Mouse (Mus musculus) inflammation-experienced regulatory T-cells, adult 6 months (primary cell): ENCODE measurements around the gene Trim17. TPM values are rescaled to one million over a fixed set of nuclear protein-coding genes. Genes with fewer than 3 reads are reported as not detected.

Experiments used
- ATAC-seq: one replicate; pipeline ENCODE4 v1.8.0; 2017
- polyA plus RNA-seq, 3 experiments: library from polyadenylated mRNA; unstranded; fragments of 100-300 nt; shearing (Covaris generic); gene quantifications; one replicate each; pipeline ENCODE4 v1.2.1; 2017

Trim17 gene
- polyA plus RNA-seq, 3 experiments from 2014 or later, result 0.14 to 0.40 TPM; not detected in 1

DNA sequence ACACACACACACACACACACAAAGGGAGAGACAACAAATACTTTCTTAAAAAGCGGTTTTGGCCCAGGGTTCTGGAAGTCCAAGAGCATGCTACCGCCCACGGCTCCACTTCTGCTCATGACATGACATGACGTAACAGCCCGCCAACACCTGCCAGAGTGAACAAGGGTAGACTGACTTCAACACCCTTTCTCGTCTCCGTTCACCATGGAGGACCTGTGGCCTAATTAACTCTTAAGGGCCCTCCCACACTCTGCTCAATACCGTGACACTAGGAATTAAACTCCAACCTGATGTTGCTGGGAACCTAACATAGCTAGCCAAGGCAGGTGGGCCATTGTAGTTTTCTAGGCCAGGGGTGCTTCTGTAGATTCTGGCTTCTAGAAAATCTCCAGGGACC lies 14.5 kb downstream of the Trim17 start:
- no peak for ATAC-seq

DNA sequence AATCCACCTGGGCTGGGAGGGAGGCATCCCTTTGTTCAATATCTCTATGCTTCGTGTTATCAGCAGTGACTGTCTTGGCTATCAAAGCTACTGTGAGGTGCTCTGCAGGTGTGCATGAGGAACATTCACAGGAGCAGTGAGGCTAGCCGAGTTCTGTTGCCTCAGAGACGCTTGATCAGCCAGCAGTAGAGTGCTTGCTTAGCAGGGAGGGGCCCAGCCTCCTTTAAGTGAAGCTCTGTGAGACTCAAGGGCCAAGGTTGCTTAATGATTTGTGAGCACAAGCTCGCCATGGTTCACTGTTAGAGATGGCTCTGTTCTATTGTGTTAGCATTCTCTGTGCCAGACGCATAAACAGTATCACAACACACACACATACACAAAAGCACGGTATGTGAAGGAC lies 15.2 kb downstream of the Trim17 start:
- no peak for ATAC-seq

DNA sequence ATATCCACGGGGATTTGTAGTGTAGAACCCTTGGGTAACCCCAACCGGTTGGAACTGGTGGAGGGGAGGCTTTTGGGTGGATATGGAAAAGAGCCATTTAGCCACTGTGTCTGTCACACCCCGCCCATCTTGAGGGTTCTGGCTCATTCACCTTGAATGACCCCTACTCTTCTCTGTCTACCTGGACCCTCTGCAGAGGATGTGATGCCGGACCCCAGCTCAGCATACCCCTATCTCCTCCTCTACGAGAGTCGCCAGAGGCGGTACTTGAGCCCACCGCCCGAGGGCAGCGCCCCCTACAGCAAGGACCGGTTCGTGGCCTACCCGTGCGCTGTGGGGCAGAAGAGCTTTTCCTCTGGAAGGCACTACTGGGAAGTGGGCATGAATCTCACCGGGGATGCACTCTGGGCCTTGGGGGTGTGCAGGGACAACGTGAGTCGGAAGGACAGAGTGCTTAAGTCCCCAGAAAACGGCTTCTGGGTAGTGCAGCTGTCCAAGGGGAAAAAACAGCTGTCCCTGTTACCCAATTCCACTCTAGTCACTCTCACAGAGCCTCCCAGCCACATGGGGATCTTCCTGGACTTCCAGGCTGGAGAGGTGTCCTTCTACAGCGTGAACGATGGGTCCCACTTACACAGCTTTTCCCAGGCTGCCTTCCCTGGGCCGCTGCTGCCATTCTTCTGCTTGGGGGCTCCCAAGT lies 16.5 kb downstream of the Trim17 start:
- no peak for ATAC-seq

DNA sequence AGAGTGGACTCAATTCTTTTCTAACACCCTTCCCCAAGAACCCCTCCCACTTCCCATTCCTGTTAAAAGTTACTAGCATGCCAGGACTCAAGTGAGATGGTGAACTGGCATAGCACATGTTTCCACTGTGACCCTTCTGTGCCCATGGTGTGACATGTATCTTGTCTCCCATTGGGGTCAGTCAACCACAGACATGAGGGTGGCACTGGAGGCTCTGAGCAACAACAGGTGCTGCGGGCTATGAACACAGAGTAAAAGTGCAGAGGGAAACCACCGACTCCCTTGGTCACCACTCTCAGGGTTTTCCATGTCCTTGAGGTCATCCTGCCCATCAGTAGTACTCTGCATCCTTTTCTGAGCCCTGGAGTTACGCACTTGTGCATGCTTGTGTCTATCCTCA lies 17.3 kb downstream of the Trim17 start:
- ATAC-seq, result no peak

DNA sequence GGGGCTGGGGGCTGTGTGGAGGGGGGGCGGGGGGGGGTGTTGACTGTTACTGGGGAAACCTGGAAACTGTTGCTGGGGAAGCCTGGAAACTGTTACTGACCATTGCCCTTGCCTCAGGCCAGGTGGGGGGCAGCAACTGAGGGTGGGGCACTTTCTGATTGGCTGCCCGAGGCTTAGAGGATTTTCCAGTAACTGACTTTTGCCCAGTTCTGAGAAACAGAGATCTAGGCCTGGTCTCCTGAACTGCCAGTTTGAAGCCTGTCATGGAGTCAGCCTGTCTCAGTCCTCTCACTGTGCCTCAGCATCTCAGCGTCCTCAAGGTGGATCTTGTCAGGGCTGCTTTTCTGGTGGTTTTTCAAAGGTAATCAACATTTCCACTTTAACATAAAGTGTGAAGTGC lies 19.9 kb downstream of the Trim17 start:
- no peak for ATAC-seq

DNA sequence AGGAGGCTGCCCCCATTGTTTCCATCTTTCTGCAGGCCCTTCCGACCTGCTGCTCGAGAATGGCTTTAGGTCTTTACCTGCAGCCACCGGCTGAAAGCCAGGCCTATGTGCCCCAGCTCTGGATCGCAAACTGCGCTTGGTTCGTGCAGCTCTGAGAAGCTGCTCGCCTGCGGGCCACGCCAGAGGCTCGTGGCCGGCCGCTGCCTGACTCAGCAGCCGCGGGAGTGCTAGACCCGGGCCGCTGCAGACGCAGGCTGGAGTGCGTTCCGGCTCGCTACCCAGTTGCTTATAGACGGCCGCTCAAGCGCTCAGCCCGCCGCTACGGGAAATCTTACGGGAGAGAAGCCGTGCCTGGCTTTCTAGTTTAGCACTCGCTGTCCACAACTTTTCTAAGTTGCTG lies 22.7 kb downstream of the Trim17 start:
- ATAC-seq, result peak; percentile 18

DNA sequence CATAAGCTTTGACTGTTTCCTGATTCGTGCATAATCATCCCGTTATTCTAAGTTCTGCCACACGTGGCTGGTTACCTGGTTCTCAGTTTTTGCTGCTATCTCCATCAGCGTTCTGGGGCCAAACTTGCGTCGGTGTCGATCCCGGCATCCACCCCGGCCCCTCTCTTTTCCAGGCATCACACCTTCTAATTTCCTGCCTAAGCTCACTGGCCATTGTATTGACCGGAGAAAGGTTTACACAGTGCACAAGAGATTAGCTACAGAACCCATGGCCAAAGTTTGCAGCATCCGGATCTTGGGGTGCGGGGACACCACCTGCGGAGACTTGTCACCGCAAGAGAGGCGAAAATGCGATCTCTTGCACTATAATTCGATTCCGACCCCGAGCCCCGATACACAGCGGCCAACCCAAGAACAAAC lies 23.1 kb downstream of the Trim17 start:
- peak; percentile 11 for ATAC-seq

- ATAC-seq, result peak; percentile 91
These were observed 23.7 kb downstream of the Trim17 start, which contains the start of gene Trim11 for GRCm38 (mm10) chr11:58978027-58978705. Gene Trim11, plus strand, starts transcription at chr11:58978093.

DNA sequence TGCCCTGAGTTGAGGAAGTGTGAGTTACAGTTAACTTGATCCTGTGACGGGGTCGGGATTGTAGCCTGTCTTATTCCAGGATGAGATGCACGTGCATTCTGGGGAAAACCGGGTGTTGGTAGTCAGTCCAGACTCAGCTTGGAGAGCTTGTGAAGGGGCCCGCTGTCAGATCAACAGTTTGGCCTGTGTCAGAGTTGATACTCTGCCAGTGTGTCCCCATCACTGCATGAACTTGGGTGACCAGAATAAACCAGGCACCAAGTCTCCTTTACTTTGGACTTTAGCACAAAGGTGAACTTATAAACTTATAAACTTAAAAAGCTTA lies 24.2 kb downstream of the Trim17 start:
- no peak for ATAC-seq

DNA sequence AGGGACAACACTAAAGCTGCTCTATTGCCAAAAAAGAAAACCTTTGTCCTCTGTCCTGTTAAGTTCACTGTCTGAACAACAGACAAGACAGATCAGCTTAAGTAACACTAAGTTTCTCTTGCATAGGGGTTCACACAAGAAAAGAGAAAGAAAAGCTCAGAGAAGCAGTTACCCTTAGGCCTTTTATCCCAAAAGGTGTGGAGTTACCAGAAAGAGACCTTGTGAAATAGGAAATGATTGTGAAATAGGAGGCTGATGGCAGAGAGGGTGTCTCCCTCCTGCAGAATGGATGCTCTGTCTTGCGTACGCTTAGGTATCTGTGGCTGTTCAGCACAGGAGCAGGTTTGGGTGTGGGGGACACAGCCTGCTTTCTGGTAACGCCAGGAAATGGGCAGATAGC lies 24.7 kb downstream of the Trim17 start:
- no peak for ATAC-seq

DNA sequence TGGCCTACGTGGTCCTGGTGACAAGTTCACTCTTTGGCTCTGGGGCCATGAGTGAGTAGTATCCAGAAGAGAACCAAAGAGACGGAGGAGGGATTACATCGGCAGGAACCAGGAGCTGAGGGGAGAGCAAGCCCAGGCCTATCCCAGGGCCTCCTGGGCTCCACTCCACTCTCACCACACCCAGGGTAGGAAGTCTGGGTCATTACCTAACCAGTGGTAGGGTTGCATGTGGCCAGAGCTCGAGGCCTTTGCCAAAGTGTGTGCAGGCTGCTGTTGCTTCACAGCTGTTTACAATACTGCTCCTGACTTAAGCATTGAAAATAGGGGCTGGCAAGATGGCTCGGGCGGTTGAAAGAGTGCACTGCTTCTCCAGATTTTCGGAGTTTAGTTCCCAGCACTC lies 25.2 kb downstream of the Trim17 start:
- ATAC-seq, result no peak

DNA sequence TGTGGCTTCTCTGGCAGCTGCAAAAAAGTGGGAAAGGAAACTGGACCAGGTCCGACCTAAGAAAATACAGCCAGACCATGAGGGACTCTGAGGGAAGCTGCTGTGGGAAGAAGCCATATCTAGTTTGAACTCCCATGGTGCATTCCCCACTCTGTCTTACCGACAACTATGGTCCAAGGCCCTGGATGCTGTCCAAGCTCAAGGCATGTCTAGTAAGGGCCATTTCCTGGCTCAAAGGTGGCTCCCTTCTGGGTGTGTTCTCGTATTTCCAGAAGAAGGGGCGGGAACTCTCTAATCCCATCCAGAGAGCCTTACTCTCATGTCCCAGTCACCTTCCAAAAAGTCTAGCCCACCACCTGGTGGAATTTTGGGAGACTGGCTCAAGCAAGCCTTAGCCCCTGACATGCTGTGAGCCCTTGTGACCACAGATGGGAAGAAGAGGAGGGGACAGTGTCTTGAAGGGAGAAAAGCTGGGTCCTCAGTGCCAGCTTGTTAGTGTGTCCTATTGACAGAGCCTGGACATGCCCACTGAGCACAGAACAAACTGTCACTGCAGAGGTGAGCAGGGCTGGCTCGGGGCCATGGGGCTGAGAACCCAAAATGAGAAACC lies 26.0 kb downstream of the Trim17 start:
- ATAC-seq, result no peak

GRCm38 (mm10) chr11:58981541-58982447 lies 27.3 kb downstream of the Trim17 start:
- peak; percentile 29 for ATAC-seq

- ATAC-seq, result no peak
These were observed 28.1 kb downstream of the Trim17 start for GRCm38 (mm10) chr11:58982471-58983097.

GRCm38 (mm10) chr11:58983691-58984341 lies 29.3 kb downstream of the Trim17 start:
- no peak for ATAC-seq

DNA sequence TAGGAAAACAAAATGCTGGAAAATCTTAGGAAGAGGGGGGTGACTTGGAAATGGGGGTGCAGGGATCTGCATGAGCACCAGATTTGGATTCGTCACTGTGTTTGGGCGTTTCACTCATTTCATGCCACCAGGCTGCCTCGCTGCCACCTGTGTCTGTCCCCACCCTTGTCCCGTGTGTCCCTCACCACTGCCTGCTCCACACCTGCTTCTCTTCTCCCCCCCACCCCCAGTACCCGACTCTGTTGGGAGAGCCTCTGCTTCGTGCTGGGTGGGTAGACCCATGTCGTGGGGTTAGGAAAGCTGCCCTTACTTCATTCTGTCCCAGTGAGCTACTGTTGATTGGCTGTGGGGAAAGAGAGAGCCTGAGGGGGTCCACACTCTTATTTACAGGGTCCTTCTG lies 30.2 kb downstream of the Trim17 start:
- no peak for ATAC-seq

DNA sequence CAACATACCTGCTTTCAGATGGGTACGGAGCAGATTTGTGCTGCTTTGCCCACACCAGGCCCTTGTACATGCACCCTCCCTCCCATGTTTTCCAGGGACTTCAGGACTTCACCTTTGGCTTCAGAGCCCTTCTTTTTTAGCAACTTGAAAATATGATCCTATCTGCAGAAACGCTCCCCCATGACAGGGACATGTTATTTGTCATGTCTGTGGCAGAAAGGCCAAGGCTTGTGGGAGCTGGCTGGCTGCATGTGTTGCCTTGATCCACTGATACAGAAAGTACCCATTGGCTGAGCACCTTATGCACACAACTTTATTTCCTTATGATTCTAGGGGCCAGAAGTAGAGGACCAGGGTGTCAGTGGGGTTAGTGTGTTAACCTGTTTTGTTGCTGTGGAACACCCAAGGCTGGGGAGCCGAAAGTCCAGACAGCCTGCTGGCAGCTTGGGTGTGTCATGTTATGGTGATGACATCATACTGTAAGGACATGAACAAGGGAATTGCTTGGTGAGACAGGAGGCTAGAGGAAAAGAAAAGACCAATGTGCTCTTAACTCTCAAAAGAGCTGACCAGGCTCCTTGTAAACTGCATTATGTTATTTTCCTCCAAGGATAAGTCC lies 30.9 kb downstream of the Trim17 start:
- no peak for ATAC-seq

DNA sequence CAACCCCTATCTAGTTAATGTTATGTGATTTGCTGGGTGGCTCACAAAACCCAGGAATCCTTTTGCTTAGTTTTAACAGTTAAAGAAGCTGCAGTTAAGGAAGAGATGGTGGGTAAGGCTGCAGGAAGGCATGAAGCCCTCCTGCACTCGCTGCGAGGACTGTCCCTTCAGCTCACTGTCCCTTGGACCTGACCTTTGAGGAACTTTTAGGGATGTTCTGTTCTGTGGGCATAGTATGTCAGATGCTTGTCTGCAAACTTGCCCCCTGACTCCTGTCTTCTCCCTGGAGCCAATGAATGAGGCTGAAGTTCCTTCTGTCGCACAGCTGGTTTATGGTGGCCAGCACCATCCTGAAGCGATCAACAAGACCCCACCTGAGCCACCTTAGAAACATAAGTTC lies 34.7 kb downstream of the Trim17 start:
- no peak for ATAC-seq

DNA sequence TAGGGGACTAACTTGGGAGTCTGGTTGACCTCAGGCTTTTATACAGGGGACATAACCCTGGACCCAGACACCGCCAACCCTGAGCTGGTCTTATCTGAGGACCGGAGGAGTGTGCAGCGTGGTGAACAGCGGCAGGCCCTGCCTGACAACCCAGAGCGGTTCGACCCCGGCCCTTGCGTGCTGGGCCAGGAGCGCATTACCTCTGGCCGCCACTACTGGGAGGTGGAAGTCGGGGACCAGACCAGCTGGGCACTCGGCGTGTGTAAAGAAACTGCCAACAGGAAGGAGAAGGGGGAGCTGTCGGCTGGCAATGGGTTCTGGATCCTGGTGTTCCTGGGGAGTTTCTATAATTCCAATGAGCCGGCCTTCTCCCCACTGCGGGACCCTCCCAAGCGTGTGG lies 35.7 kb downstream of the Trim17 start:
- no peak for ATAC-seq

GRCm38 (mm10) chr11:58990794-58991193 lies 36.3 kb downstream of the Trim17 start:
- no peak for ATAC-seq

GRCm38 (mm10) chr11:58991911-58992310 lies 37.4 kb downstream of the Trim17 start:
- ATAC-seq, result no peak
